Mouse (Mus musculus): ENCODE data around the gene Cdkal1.

The Cdkal1 gene

GRCm38 (mm10) chr13:29698307-29698985 is 157.0 kb downstream of the Cdkal1 start:
- no peak for DNase-seq

GRCm38 (mm10) chr13:29697230-29697629 is 158.2 kb downstream of the Cdkal1 start:
- no peak for DNase-seq

DNA sequence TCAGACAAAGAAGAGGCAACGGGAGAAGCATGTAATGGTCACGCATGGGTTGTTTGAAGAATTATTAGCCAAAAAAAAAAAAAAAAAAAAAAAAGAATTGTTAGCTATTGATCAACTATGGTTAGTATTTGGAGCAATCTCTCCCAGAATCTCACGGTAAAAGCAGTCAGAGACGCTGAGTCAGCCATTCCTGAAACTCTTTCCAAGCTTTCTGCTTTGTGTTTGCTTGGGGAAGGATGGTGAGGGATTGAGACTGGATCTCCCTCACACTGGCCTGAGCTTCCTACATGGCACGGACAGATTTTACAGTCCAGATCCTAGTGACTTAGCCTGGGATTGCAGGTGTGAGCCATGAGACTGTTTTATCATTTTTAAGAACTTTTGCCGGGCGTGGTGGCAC is 164.7 kb downstream of the Cdkal1 start:
- DNase-seq: no peak

DNA sequence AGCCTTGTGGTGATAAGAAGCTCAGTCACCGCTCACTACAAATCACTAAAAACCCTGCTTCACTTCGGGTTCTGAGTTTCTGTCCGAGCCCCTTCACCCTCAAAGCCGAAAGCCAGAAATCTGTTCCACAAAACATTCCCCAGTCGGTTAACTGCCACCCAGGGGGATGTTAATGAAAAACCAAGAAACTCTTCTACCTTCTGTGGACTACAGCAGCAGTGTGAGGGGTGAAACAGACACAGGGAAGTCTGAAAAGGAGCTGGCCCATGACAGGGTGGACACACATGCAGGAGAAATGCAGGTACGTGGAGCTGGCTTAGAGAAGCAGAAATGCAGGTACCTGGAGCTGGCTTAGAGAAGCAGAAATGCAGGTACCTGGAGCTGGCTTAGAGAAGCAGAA is 166.6 kb downstream of the Cdkal1 start:
- DNase-seq: no peak

DNA sequence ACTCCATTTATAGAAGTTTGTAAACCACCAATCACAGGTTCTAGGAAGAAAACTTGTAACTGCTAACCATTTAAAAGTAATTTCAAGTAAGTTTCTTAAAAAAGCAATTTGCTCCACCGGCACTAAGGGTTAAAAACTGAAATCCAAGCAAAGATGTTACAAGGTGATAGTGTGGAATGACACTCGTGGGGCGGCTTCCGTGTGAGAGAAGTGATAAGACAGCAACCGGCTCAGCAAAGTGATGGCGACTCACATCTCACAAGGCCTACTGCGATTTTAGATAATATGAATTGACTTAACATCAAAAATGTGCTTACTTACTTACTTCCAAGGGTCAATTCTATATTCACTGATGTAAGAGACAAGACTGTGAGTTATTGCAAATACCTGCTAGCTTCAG is 167.6 kb downstream of the Cdkal1 start:
- DNase-seq: no peak

DNA sequence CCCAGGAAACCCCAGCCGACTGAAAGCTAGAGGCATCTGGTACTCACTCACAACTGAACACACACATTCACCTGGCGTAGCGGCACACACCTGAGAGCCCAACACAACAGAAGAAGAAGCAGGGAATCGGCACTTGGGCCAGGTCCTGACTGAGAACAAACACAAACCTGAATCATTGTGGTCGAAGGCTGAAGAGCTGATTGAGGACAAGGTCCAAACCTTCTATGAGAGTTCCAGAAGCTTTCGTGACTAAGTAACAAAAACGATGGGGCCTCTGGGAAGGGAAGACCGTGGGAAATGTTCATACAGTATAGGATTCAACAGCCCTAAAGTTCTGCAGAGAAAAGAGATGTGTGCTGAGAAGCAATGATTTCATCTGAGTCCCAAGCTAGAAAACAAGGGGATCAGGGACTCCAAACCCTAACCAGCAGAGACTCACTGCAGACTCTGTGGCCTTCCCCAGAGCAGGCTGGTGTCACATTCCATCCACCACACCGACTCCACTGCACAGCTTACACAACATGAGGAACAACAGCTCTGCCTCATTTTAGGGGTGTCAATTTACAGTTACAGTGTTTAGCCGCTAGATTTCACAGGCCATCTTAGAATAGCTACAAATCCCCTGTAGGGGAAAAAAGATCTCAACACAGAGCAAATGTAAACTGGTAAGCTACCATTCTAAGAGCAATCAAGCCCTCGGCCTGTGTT is 175.8 kb downstream of the Cdkal1 start:
- DNase-seq: no peak

DNA sequence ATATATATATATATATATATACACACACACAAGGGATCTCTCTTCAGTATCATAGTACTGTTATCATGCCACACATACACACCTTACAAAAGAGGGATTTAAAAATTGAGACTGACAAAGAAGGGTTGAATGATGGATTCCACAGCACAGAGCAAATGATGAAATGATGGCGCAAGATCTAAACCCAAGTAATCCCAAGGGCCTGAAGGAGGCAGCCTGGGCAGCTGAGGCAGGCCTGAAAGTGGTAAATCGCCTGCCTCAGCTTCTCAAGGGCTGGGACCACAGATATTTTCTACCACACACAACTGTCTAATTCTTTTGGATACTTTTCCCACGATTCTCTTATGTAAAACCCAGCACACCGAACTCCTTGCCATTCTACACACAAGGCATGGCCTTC is 177.9 kb downstream of the Cdkal1 start:
- no peak for DNase-seq

DNA sequence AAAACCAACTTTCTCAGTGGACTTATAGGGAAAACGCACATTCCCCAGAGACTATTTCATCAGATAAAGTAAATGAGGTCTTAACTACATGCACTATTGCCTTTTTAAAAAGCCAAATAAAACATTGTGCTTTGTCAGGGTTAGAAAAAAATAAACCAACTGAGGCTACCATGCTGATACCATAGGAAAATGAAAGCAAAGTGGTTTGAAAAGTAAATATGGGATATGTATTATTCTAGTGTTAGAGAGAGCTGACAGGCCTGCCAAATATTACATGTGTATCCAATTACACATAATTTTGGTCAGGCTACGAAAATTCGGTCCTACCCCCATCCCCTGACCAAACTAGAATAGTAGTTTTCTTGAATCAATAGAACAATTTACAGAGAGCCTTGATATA is 184.8 kb downstream of the Cdkal1 start:
- DNase-seq: no peak

GRCm38 (mm10) chr13:29663908-29664307 is 191.6 kb downstream of the Cdkal1 start:
- no peak for DNase-seq

GRCm38 (mm10) chr13:29655841-29656365 is 199.6 kb downstream of the Cdkal1 start:
- DNase-seq: no peak

DNA sequence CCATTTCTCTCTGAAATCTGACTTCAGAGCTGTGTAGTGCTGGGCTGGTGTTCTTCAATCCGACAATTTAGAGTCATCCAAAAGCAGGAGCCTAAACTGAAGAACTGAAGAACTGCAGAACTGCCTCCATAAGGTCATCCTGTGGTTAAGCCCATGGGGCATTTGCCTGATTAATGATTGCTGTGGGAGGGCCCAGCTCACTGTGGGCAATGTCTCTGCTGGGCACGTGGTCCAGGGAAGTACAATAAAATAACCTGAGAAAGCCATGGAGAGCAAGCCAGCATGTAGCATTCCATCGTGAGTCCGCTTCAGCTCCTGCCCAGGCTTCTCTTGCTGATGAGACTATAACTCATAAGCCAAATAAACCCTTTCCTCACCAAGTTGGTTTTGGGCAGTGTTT is 202.1 kb downstream of the Cdkal1 start:
- DNase-seq: no peak

DNA sequence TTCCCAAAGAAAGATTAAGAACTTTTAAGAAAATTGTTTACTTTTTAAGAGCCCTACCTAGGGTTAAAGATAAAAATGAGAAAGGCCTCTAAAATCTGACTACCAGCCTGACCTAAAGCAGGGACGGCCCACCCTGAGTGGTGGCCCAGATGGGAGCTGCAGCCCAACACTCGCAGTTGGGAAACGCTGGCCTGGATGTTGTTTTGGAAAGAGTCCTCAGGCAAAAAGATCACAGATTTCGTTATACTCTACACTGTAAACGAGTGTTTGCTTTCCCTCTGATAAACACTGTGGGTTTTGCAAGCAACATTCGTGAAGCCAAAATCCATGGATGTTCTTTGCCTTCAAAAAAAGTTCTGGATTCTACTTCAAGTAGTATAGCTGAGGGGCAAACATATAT is 202.7 kb downstream of the Cdkal1 start:
- no peak for DNase-seq

DNA sequence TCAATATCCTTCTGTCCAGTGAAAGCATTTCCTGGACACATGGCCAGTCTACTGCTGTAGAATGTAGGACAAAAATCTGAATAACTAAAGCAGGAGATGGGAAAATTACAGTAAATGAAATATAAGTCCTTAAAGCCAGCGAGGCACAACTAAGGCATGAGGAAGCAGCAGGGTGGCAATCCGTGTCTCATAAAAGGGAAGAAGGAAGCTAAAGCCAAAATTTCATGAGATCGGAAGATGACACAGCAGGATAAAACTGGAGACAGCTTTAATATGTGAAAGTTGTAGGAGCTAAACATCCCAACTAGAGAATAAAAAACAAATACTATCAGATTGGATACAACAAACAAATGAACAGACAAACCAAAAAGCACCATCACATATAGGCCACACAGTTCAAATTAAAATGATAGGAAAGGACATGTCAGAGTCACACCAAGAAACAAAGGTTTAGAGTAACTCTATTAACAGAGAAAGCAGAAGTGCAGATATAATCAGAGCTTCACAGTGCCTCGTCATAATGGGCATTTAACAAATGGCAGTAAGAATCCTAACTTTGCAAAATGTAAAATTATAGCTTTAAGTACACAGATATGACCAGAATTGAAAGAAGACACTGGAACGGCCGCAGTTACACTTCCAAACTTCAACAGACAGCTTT is 204.8 kb downstream of the Cdkal1 start:
- DNase-seq: no peak

DNA sequence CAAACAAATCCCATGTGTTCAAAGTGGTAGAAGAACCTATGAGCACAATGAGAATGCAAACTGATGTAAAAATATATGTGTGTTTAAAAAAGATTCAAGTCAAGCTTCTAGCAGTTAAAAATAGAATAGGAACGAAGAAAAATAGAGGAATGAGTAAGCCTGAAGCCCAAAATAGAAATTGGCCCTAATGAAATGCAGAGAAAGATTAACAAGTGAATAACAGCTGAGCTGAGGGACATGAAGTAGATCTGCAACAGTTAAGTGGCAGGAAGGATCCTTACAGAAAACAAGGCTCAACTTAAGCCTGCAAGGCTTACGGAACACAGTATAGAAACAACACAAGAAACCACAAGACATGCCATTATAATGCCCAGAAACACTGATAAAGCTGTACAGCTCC is 205.9 kb downstream of the Cdkal1 start:
- no peak for DNase-seq

- DNase-seq: no peak
Observed at GRCm38 (mm10) chr13:29642226-29642625, 213.2 kb downstream of the Cdkal1 start.

- DNase-seq: no peak
Observed at GRCm38 (mm10) chr13:29641200-29641599, 214.3 kb downstream of the Cdkal1 start.

- no peak for DNase-seq
Observed at GRCm38 (mm10) chr13:29640186-29640585, 215.3 kb downstream of the Cdkal1 start.

GRCm38 (mm10) chr13:29638303-29638702 is 217.2 kb downstream of the Cdkal1 start:
- no peak for DNase-seq

DNA sequence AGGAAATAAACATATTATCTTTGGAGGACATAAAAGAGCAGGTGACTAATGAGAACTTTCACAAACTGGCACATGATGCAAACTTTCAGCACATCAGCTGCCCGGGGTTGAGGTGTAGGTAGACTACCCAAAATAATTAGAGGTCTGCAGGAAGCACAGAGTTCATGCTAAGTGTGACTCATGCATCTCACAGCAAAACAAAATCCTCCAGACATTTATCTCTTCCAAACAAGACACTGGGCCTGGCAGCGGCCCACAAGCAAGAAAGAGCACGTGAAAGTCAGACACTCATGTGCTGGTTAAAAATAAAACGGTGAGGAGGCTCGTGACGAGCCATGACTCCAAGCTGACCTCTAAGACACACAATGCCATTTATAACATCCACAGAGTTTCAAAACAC is 217.7 kb downstream of the Cdkal1 start:
- no peak for DNase-seq

DNA sequence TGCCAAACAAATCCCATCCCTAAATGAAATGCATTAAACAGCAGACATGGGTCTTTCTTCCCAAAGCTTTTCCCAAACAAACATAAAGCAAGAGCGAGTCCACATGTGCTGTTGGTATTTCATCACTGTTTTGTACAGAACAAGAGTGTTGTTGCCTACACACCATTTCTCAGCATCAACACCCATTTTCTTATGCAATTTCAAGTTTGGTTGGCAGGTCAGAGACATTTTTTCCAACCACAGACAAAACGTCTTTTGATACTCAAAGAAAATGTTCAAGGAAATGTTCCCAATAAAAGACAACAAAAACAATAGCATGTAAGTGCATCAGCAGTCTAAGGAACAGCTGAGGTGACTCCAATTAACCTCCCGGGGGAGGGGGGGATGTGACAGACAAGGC is 219.9 kb downstream of the Cdkal1 start:
- no peak for DNase-seq

GRCm38 (mm10) chr13:29631342-29631741 is 224.1 kb downstream of the Cdkal1 start:
- no peak for DNase-seq

- no peak for DNase-seq
Observed at GRCm38 (mm10) chr13:29628607-29629006, 226.9 kb downstream of the Cdkal1 start.

GRCm38 (mm10) chr13:29627438-29628124 is 227.9 kb downstream of the Cdkal1 start:
- no peak for DNase-seq

Data from right cerebral cortex, postnatal 4 days (tissue).